Mouse (Mus musculus) erythroblast, embryonic 14.5 days (primary cell): ENCODE measurements at regions not wholly inside any gene's neighbourhood (a gene's known extent, or its start where the extent isn't known, plus 50 kb on each side); places are given as distances from the start of the nearest gene placed in this dataset.

ENCODE experiments used
- H3K27me3 ChIP-seq: 2 replicates; pipeline ENCODE4 v1.6.1; 2012; ENCODE audit warnings: inconsistent platforms; ENCODE audit not compliant: control insufficient read depth
- H3K36me3 ChIP-seq: 2 replicates; pipeline ENCODE4 v1.6.1; 2012; ENCODE audit warnings: mild to moderate bottlenecking, inconsistent platforms; ENCODE audit not compliant: control insufficient read depth
- H3K4me1 ChIP-seq: 2 replicates; pipeline ENCODE4 v1.6.1; 2012; ENCODE audit warnings: inconsistent platforms; ENCODE audit not compliant: control insufficient read depth
- H3K4me3 ChIP-seq: replicated peaks from 2 replicates; pipeline ENCODE3; 2012; ENCODE audit warnings: moderate library complexity, mild to moderate bottlenecking, inconsistent platforms
- H3K9me3 ChIP-seq: 2 replicates; pipeline ENCODE4 v1.6.1; 2012; ENCODE audit warnings: low read length, inconsistent platforms, mixed read lengths; ENCODE audit not compliant: control insufficient read depth
- GATA1 ChIP-seq: IDR thresholded peaks from 2 replicates; pipeline ENCODE4 v1.6.1; 2012; ENCODE audit warnings: low read length, inconsistent platforms, mixed read lengths
- TAL1 ChIP-seq: IDR thresholded peaks from 3 replicates; pipeline ENCODE4 v1.6.1; 2012; ENCODE audit warnings: low read length, inconsistent platforms, mixed read lengths

DNA sequence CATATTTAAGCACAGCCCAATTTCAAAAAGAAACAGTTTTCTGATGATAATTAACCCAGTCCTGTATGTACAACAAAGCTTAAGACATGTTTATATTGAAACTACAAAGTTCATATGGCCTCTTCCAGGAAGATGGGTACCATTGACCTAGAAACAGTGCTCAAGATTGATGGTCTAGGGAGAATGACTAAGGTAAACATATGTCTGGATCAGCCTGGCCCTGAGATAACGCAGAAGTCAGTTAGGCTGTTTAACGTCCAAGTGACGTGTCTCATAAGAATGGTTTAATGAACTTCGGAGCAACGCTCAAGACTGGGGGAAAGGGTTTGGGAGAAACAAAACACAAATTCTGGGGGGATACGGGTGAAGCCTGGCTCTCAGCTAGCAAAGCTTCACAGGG is 60.8 kb upstream of the Plcz1 start:
- H3K36me3 ChIP-seq = no peaks in the 10 kb centered on the region
- H3K9me3 ChIP-seq = peaks cover 29% of the 10 kb centered on the region
- H3K4me3 ChIP-seq = no peak overlapping the region
- TF ChIP-seq TAL1 (no peak), GATA1 (no peak)
- no peaks in the 10 kb centered on the region for H3K4me1 ChIP-seq
- no peaks in the 10 kb centered on the region for H3K27me3 ChIP-seq

DNA sequence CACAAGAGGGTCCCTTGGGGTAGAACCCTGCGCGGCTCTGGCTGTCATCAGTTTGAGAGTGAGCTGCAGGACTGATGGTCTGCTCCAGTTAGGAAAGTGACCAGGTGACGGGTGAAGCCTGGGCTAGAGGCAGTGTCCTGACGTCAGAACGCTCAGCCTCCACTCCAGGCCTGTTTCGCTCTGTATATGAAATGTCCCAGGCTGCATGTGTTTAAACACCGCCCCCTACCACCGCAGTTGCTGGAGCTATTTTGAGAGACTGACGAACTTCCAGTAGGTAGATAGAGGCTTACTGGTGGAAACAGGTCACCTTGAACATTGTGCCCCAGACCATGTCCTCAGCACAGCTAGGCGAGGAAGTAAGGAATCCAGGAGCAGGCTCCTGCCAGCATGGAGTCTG is 54.2 kb upstream of the Plcz1 start:
- H3K9me3 ChIP-seq = peaks cover 23% of the 10 kb centered on the region
- no peaks in the 10 kb centered on the region for H3K4me1 ChIP-seq
- TF ChIP-seq GATA1 = no peak
- no peak for TF ChIP-seq TAL1
- no peak overlapping the region for H3K4me3 ChIP-seq
- H3K27me3 ChIP-seq = no peaks in the 10 kb centered on the region
- no peaks in the 10 kb centered on the region for H3K36me3 ChIP-seq
